Mouse (Mus musculus): Measurements from ENCODE around the gene Tmem170.

DNA sequence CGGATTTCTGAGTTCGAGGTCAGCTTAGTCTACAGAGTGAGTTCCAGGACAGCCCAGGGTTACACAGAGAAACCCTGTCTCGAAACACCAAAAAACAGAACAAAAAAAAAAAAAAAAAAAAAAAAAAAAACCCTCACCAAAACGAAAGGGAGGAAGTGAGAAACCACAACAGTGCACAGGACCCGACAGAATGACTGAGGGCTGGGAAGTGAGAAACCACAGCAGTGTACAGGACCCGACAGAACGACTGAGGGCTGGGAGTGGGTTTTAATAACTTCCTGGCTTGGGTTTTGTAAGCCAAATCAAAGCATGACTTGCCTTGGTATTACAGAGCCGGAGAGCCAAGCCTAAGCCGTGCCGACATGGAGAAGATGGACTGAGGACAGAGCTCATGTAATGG, 55.4 kb downstream of the Tmem170 start:
- TF ChIP-seq GATA1 (IDR thresholded peaks at IDR 0.05; ENCODE audit: borderline replicate concordance, low read length) (no peak), FLI1 (IDR thresholded peaks at IDR 0.05; ENCODE audit: low read length) (no peak)
